Mouse (Mus musculus): ENCODE measurements around the gene Gm17509.

GRCm38 (mm10) chr13:117237111-117237510 is 16.2 kb upstream of the Gm17509 start:
- TF ChIP-seq POLR2A (IDR thresholded peaks at IDR 0.05; ENCODE audit: borderline replicate concordance, low read depth, low read length) (no peak), CTCF (IDR thresholded peaks at IDR 0.05; ENCODE audit: low read depth, low read length) (no peak)
